27 mouse cellular contexts compared by ENCODE assay signal in the genomic region with DNA sequence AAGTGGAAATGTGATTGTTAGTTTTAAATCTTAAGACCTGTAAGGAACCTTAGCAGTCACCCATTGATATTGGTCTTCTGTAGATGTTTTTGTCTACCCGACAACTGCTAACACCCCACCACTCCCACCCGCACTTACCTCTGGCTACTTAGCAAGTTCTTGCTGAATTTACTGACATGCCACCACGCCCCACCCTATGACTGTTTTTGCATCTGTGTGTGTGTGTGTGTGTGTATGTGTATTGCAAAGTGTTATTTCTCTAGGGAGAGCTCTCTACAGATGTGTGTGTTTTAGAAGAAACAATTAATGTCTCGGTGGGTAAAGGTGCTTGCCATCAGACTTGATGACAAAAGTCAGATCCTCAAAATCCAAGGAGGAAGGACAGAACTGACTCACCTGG. TPM values are rescaled to one million over a fixed set of nuclear protein-coding genes. Genes with fewer than 3 reads are reported as not detected.
A peak's percentile ranks its signal among the peaks of the same experiment; 100 is the strongest.
DNase-seq lines count a peak whose midpoint lies in the region; ATAC-seq and TF ChIP-seq lines count a peak whose summit lies in the region.
"Had no signal": no experiment of that assay in that cellular context is flagged by ENCODE, and none has a peak within 500 bp of the region (broad histone marks: within the 10 kb centered on the region; RNA-seq: fewer than 3 reads in every experiment).

Gene Gm17482 (plus strand): TSS at position 301 of the 400 bp plus-strand sequence.

- H3K27me3 ChIP-seq in heart, adult 2 months (ENCODE audit: control insufficient read depth, insufficient read depth, low read length), result no peaks in the 10 kb centered on the region
- H3K27me3 ChIP-seq in heart, embryonic 11.5 days (ENCODE audit: control insufficient read depth, insufficient read depth, low read length), result peaks cover 16% of the 10 kb centered on the region
- no peaks in the 10 kb centered on the region for H3K27me3 ChIP-seq in stomach, embryonic 15.5 days (replicated peaks)
- no peaks in the 10 kb centered on the region for H3K27me3 ChIP-seq in stomach, postnatal 0 days (ENCODE audit: control insufficient read depth, insufficient read depth, low read length)
- H3K27me3 ChIP-seq: embryonic facial prominence, embryonic 15.5 days; intestine, embryonic 15.5 days; liver, embryonic 13.5 days had no signal

- WGBS in heart, adult 2 months, result 70% methylated on average over 4 of the region's 4 CpGs
- WGBS in heart, embryonic 11.5 days (ENCODE audit: insufficient replicate concordance), result 66% methylated on average over 4 of the region's 4 CpGs
- 78% methylated on average over 4 of the region's 4 CpGs for WGBS in stomach, embryonic 15.5 days
- 69% methylated on average over 4 of the region's 4 CpGs for WGBS in stomach, postnatal 0 days

- H3K9ac ChIP-seq in heart, adult 2 months (ENCODE audit: low read depth, low read length), result no peak within 1 kb of the TSS
- no peak within 1 kb of the TSS for H3K9ac ChIP-seq in heart, embryonic 11.5 days (ENCODE audit: low read depth, low read length)
- H3K9ac ChIP-seq in stomach, embryonic 15.5 days, result no peak within 1 kb of the TSS
- no peak within 1 kb of the TSS for H3K9ac ChIP-seq in stomach, postnatal 0 days (ENCODE audit: low read length)
- H3K9ac ChIP-seq: embryonic facial prominence, embryonic 15.5 days; intestine, embryonic 15.5 days; liver, embryonic 13.5 days had no signal

- peaks cover 3% of the 10 kb centered on the region for H3K4me1 ChIP-seq in heart, adult 2 months (ENCODE audit: control insufficient read depth, insufficient read depth, low read length)
- no peaks in the 10 kb centered on the region for H3K4me1 ChIP-seq in heart, embryonic 11.5 days (ENCODE audit: control insufficient read depth, insufficient read depth, low read length)
- H3K4me1 ChIP-seq in stomach, embryonic 15.5 days, result no peaks in the 10 kb centered on the region
- 0 out of 2 replicates have a peak, but pooled peaks cover 2% of the 10 kb centered on the region for H3K4me1 ChIP-seq in stomach, postnatal 0 days (replicated peaks; ENCODE audit: control insufficient read depth, insufficient read depth)
- H3K4me1 ChIP-seq: embryonic facial prominence, embryonic 15.5 days; intestine, embryonic 15.5 days; liver, embryonic 13.5 days had no signal

- TF ChIP-seq CTCF in heart, adult 2 months (IDR thresholded peaks at IDR 0.05), result no peak
- no peak for TF ChIP-seq CTCF in left cerebral cortex, adult 2 months (IDR thresholded peaks at IDR 0.05)
- TF ChIP-seq CTCF in stomach, postnatal 0 days (IDR thresholded peaks at IDR 0.05; ENCODE audit: low read depth), result no peak

- no peak within 1 kb of the TSS for H3K4me2 ChIP-seq in heart, embryonic 11.5 days
- no peak within 1 kb of the TSS for H3K4me2 ChIP-seq in stomach, embryonic 15.5 days
- no peak within 1 kb of the TSS for H3K4me2 ChIP-seq in stomach, postnatal 0 days (replicated peaks; ENCODE audit: low read depth)
- H3K4me2 ChIP-seq: embryonic facial prominence, embryonic 15.5 days; intestine, embryonic 15.5 days; liver, embryonic 13.5 days had no signal

- peak within 1 kb of the TSS; percentile 44 for H3K27ac ChIP-seq in heart, adult 2 months
- no peak within 1 kb of the TSS for H3K27ac ChIP-seq in heart, embryonic 11.5 days (ENCODE audit: low read depth, low read length)
- peak within 1 kb of the TSS; percentile 34 for H3K27ac ChIP-seq in left cerebral cortex, adult 2 months
- peak within 1 kb of the TSS; percentile 51; the same call in 1 of the 2 replicates for H3K27ac ChIP-seq in stomach, embryonic 15.5 days
- no peak within 1 kb of the TSS for H3K27ac ChIP-seq in stomach, postnatal 0 days (replicated peaks)
- H3K27ac ChIP-seq: embryonic facial prominence, embryonic 15.5 days; intestine, embryonic 15.5 days; liver, embryonic 13.5 days; macrophage had no signal

- DNase-seq in heart, adult 2 months, result no peak
- DNase-seq in left cerebral cortex, adult 2 months (ENCODE audit: extremely low spot score in 1 of 2, low spot score in 2 of 2), result no peak
- DNase-seq in left cerebral cortex, adult 11 months (ENCODE audit: low spot score), result no peak
- no peak for DNase-seq in stomach, postnatal 0 days (ENCODE audit: low spot score)
- no peak for DNase-seq in Muller cell, postnatal 12 days (ENCODE audit: inconsistent ontology term)

- no peak within 1 kb of the TSS for H3K4me3 ChIP-seq in heart, adult 2 months
- no peak within 1 kb of the TSS for H3K4me3 ChIP-seq in heart, embryonic 11.5 days (ENCODE audit: low read depth, low read length)
- H3K4me3 ChIP-seq in left cerebral cortex, adult 2 months, result no peak within 1 kb of the TSS
- no peak within 1 kb of the TSS for H3K4me3 ChIP-seq in stomach, embryonic 15.5 days (replicated peaks)
- H3K4me3 ChIP-seq in stomach, postnatal 0 days (ENCODE audit: low read depth, low read length), result no peak within 1 kb of the TSS
- H3K4me3 ChIP-seq: embryonic facial prominence, embryonic 15.5 days; intestine, embryonic 15.5 days; liver, embryonic 13.5 days had no signal

- no peak for TF ChIP-seq POLR2A in heart, adult 2 months (IDR thresholded peaks at IDR 0.05; ENCODE audit: insufficient read depth, low read depth, low read length)

- no peaks in the 10 kb centered on the region for H3K9me3 ChIP-seq in heart, embryonic 11.5 days (replicated peaks; ENCODE audit: control insufficient read depth, low read length)
- no peaks in the 10 kb centered on the region for H3K9me3 ChIP-seq in stomach, embryonic 15.5 days
- no peaks in the 10 kb centered on the region for H3K9me3 ChIP-seq in stomach, postnatal 0 days (ENCODE audit: control insufficient read depth, low read length)
- H3K9me3 ChIP-seq: embryonic facial prominence, embryonic 15.5 days; intestine, embryonic 15.5 days; liver, embryonic 13.5 days had no signal

- ATAC-seq in heart, embryonic 11.5 days (replicated peaks; ENCODE audit: insufficient number of reproducible peaks, low FRiP score, low TSS enrichment), result no peak
- ATAC-seq in stomach, embryonic 15.5 days (ENCODE audit: insufficient read depth, low FRiP score, low read depth), result no peak
- ATAC-seq in stomach, postnatal 0 days (ENCODE audit: low FRiP score, low TSS enrichment), result no peak

- intact Hi-C loops in heart, adult 2 months (cut with DNase I), result loop anchor here (1.0 to 5.0 kb wide), 4 partner anchors 41 to 312 kb away; partner anchors contain the start of gene Pparg
- intact Hi-C loops in left cerebral cortex, adult 2 months (cut with DNase I), result loop anchor here (1.0 to 10.0 kb wide), 4 partner anchors 41 to 312 kb away; partner anchors contain the start of gene Syn2

- peaks cover 8% of the 10 kb centered on the region for H3K36me3 ChIP-seq in heart, adult 2 months (ENCODE audit: control insufficient read depth, insufficient read depth, low read length)
- H3K36me3 ChIP-seq in heart, embryonic 11.5 days (ENCODE audit: control insufficient read depth, insufficient read depth, low read length), result no peaks in the 10 kb centered on the region
- no peaks in the 10 kb centered on the region for H3K36me3 ChIP-seq in stomach, embryonic 15.5 days
- H3K36me3 ChIP-seq in stomach, postnatal 0 days (ENCODE audit: control insufficient read depth, insufficient read depth, low read length), result no peaks in the 10 kb centered on the region
- H3K36me3 ChIP-seq: embryonic facial prominence, embryonic 15.5 days; intestine, embryonic 15.5 days; liver, embryonic 13.5 days had no signal

- no peaks in the 10 kb centered on the region for H3K79me2 ChIP-seq in heart, adult 2 months (replicated peaks; ENCODE audit: control insufficient read depth, insufficient read depth, low read length)

- no peak for TF ChIP-seq EP300 in heart, adult 2 months (IDR thresholded peaks at IDR 0.05; ENCODE audit: insufficient read depth, low read depth, low read length)
- no peak for TF ChIP-seq EP300 in stomach, postnatal 0 days (optimal IDR thresholded peaks at IDR 0.05)

RNA-seq across cellular contexts. Expression of gene Gm17482, which starts in this region (rescaled TPM):
- total RNA-seq in heart, adult 2 months (2021), result not detected
- polyA plus RNA-seq in heart, adult 2 months (2012; rRNA removed), result not detected in 2 replicates
- polyA plus RNA-seq in heart, embryonic 11.5 days (2014; fragmentation: Nextera tagmentation; extraction: Ambion mirVana), result not detected in 2 replicates
- total RNA-seq in left cerebral cortex, adult 2 months (2021), result not detected
- not detected in 2 replicates for polyA plus RNA-seq in stomach, embryonic 15.5 days (2015; fragmentation: Nextera tagmentation; extraction: Ambion mirVana)
- polyA plus RNA-seq in stomach, postnatal 0 days (2015; fragmentation: Nextera tagmentation; extraction: Ambion mirVana), result not detected in 2 replicates
- total RNA-seq: adrenal gland, adult 8-10 months; gastrocnemius, postnatal 25 days; heart, adult 8-10 months; heart, postnatal 4 days; layer of hippocampus, adult 8-10 months; left cerebral cortex, adult 18-20 months; left cerebral cortex, postnatal 36 days; MEL; monocyte, adult 5-6 weeks had no signal
- polyA plus RNA-seq: activated CD4-positive, CD25-positive, alpha-beta regulatory T cell, adult 4 months; C2C12; embryonic facial prominence, embryonic 15.5 days; forebrain, embryonic 14.5 days; heart, embryonic 16.5 days; intestine, embryonic 15.5 days; limb, embryonic 14.5 days; liver, embryonic 13.5 days; lung, adult 2 months; macrophage; neural tube, embryonic 11.5 days had no signal

Comparison
In these comparisons a context has a peak if more than half of its experiments do, and no peak if none do; other contexts are left out.
1. H3K27ac ChIP-seq: peak in heart, adult 2 months (single experiment), left cerebral cortex, adult 2 months (single experiment) and stomach, embryonic 15.5 days (single experiment); none in heart, embryonic 11.5 days (single experiment) and stomach, postnatal 0 days (single experiment).